Mouse (Mus musculus) liver, postnatal 0 days (tissue): ENCODE results near the gene Hsd17b1. TPM values are rescaled to one million over a fixed set of nuclear protein-coding genes. Genes with fewer than 3 reads are reported as not detected.
"Not testable (repeated sequence)": the region's sequence is repeated elsewhere in the genome, so short reads cannot be mapped to it uniquely, and the experiment has no call there.

Experiments
- ATAC-seq: fragments of 200-750 bp; cut with Nextera tagmentation; 2 replicates; pipeline ENCODE4 v1.8.0; 2017; ENCODE audit warnings: mild to moderate bottlenecking, moderate library complexity
- DNase-seq: peaks from one replicate; pipeline ENCODE4 v3.0.0-alpha.2; 2016
- H3K27ac ChIP-seq: fragments of 300-500 bp; sonication (generic); 2 replicates; pipeline ENCODE4 v1.5.1; 2014; ENCODE audit warnings: antibody characterized with exemption, moderate library complexity, mild to moderate bottlenecking, low read depth
- H3K27me3 ChIP-seq: fragments of 300-500 bp; sonication (generic); 2 replicates; pipeline ENCODE4 v1.6.1; 2014; ENCODE audit warnings: low read length, control low read depth, mixed read lengths; ENCODE audit not compliant: insufficient read depth
- H3K36me3 ChIP-seq: fragments of 300-500 bp; sonication (generic); replicated peaks from 2 replicates; pipeline ENCODE4 v1.6.1; 2014; ENCODE audit warnings: mild to moderate bottlenecking, control low read depth, low read length, moderate library complexity, mixed read lengths; ENCODE audit not compliant: insufficient read depth
- H3K4me1 ChIP-seq: fragments of 300-500 bp; sonication (generic); 2 replicates; pipeline ENCODE4 v1.6.1; 2014; ENCODE audit warnings: antibody characterized with exemption, mild to moderate bottlenecking, control low read depth; ENCODE audit not compliant: insufficient read depth
- H3K4me2 ChIP-seq: fragments of 300-500 bp; sonication (generic); 2 replicates; pipeline ENCODE4 v1.6.1; 2014; ENCODE audit warnings: low read depth, mild to moderate bottlenecking, low read length, moderate library complexity, mixed read lengths
- H3K4me3 ChIP-seq: fragments of 300-500 bp; sonication (generic); 2 replicates; pipeline ENCODE4 v1.5.1; 2014; ENCODE audit warnings: low read depth, low read length
- H3K9ac ChIP-seq: fragments of 300-500 bp; sonication (generic); replicated peaks from 2 replicates; pipeline ENCODE4 v1.6.1; 2014; ENCODE audit warnings: mild to moderate bottlenecking, moderate library complexity
- H3K9me3 ChIP-seq: fragments of 300-500 bp; sonication (generic); 2 replicates; pipeline ENCODE4 v1.6.1; 2016; ENCODE audit warnings: mild to moderate bottlenecking, control low read depth, low read length, mixed read lengths
- CTCF ChIP-seq: sonication (generic); IDR thresholded peaks from 2 replicates; pipeline ENCODE4 v1.5.1; 2016; ENCODE audit warnings: antibody characterized with exemption, low read depth
- EP300 ChIP-seq: IDR thresholded peaks from 2 replicates; pipeline ENCODE4 v1.6.1; 2016; ENCODE audit warnings: antibody characterized with exemption, low read depth, mild to moderate bottlenecking
- WGBS: fragments of 180-500 bp; shearing (Covaris S2); extraction: QIAGEN DNeasy Blood & Tissue Kit; methylation state at CpG from one replicate; pipeline ENCODE4 v1.1.7; 2014; ENCODE audit not compliant: insufficient replicate concordance; 5-methylcytosine and 5-hydroxymethylcytosine counted together
- polyA plus RNA-seq: library from polyadenylated mRNA; unstranded; fragments of >200 nt; fragmentation: Nextera tagmentation; extraction: Ambion mirVana; gene quantifications from 2 replicates; pipeline ENCODE4 v1.2.1, GENCODE M21; 2015

The Hsd17b1 gene
- polyA plus RNA-seq, 1 experiment from 2014 or later = 0.23 TPM

- ATAC-seq = no peak
- no peaks in the 10 kb centered on the region for H3K27me3 ChIP-seq
- peaks cover 9% of the 10 kb centered on the region; the same call in 1 of the 2 replicates for H3K36me3 ChIP-seq
- 93% methylated on average over 3 of the region's 3 CpGs for WGBS
- H3K4me3 ChIP-seq = no peak overlapping the region
- H3K27ac ChIP-seq = no peak overlapping the region
- 0 out of 2 replicates have a peak, but pooled peaks cover 5% of the 10 kb centered on the region for H3K4me1 ChIP-seq
- DNase-seq = no peak
- TF ChIP-seq CTCF (no peak), EP300 (no peak)
- H3K9ac ChIP-seq = no peak overlapping the region
- H3K4me2 ChIP-seq = no peak overlapping the region
- no peaks in the 10 kb centered on the region for H3K9me3 ChIP-seq
Observed at GRCm38 (mm10) chr11:101112186-101112585, 34.0 kb downstream of the Hsd17b1 start.

- no peak for ATAC-seq
- TF ChIP-seq EP300 = no peak
- TF ChIP-seq CTCF = no peak
- Histone ChIP-seq H3K4me3 (no peak overlapping the region), H3K4me2 (no peak overlapping the region), H3K4me1 (peaks cover 19% of the 10 kb centered on the region), H3K27me3 (no peaks in the 10 kb centered on the region), H3K9me3 (no peaks in the 10 kb centered on the region), H3K9ac (no peak overlapping the region), H3K27ac (no peak overlapping the region), H3K36me3 (peaks cover 4% of the 10 kb centered on the region; the same call in 1 of the 2 replicates)
- no peak for DNase-seq
- 56% methylated on average over 2 of the region's 2 CpGs for WGBS
Observed at GRCm38 (mm10) chr11:101115564-101115963, 37.4 kb downstream of the Hsd17b1 start.

GRCm38 (mm10) chr11:101118105-101118504, 39.9 kb downstream of the Hsd17b1 start:
- 13% methylated on average over 4 of the region's 4 CpGs for WGBS
- H3K4me2 ChIP-seq = peak overlapping the region; percentile 88

GRCm38 (mm10) chr11:101119131-101119760, 41.0 kb downstream of the Hsd17b1 start:
- peaks cover 23% of the 10 kb centered on the region for H3K4me1 ChIP-seq
- TF ChIP-seq CTCF (peak; percentile 42), EP300 (no peak)
- peaks cover 4% of the 10 kb centered on the region; the same call in 1 of the 2 replicates for H3K36me3 ChIP-seq
- peak overlapping the region; percentile 88 for H3K4me2 ChIP-seq
- peak overlapping the region; percentile 94 for H3K27ac ChIP-seq
- peak overlapping the region; percentile 86 for H3K4me3 ChIP-seq
- DNase-seq (no peak), ATAC-seq (peak; percentile 74)
- WGBS = under 1% methylated on average over 28 of the region's 39 CpGs
- no peaks in the 10 kb centered on the region for H3K9me3 ChIP-seq
- H3K27me3 ChIP-seq = no peaks in the 10 kb centered on the region
- peak overlapping the region; percentile 88 for H3K9ac ChIP-seq

More at GRCm38 (mm10) chr11:101118105-101118504, 39.9 kb downstream of the Hsd17b1 start:
- ATAC-seq = no peak
- TF ChIP-seq EP300 (no peak), CTCF (no peak)
- Histone ChIP-seq H3K36me3 (peaks cover 4% of the 10 kb centered on the region; the same call in 1 of the 2 replicates), H3K4me3 (peak overlapping the region; percentile 86), H3K9me3 (no peaks in the 10 kb centered on the region), H3K27me3 (no peaks in the 10 kb centered on the region), H3K9ac (peak overlapping the region; percentile 88), H3K4me1 (peaks cover 23% of the 10 kb centered on the region), H3K27ac (peak overlapping the region; percentile 94)
- no peak for DNase-seq

GRCm38 (mm10) chr11:101119761-101120544, 41.7 kb downstream of the Hsd17b1 start, which contains the start of the genes Retreg3 and Tubg1:
Gene Retreg3, minus strand, starts transcription at chr11:101119893.
Gene Tubg1, plus strand, starts transcription at chr11:101119938.
- Histone ChIP-seq H3K9ac (peak within 1 kb of the TSS; percentile 88), H3K4me3 (peak within 1 kb of the TSS; percentile 86), H3K4me2 (peak within 1 kb of the TSS; percentile 88), H3K4me1 (peaks cover 23% of the 10 kb centered on the region), H3K36me3 (peaks cover 4% of the 10 kb centered on the region; the same call in 1 of the 2 replicates), H3K27ac (peak within 1 kb of the TSS; percentile 94), H3K27me3 (no peaks in the 10 kb centered on the region), H3K9me3 (no peaks in the 10 kb centered on the region)
- no peak for TF ChIP-seq EP300
- no peak for TF ChIP-seq CTCF
- ATAC-seq (peak; percentile 96), DNase-seq (peak; percentile 100)
- WGBS = under 1% methylated on average over 61 of the region's 61 CpGs

GRCm38 (mm10) chr11:101120545-101121188, 42.5 kb downstream of the Hsd17b1 start:
- ATAC-seq (no peak), DNase-seq (peak; percentile 28)
- H3K4me3 ChIP-seq = peak overlapping the region; percentile 86
- no peak for TF ChIP-seq CTCF
- peak overlapping the region; percentile 71 for H3K9ac ChIP-seq
- peak overlapping the region; percentile 81 for H3K27ac ChIP-seq
- no peaks in the 10 kb centered on the region for H3K9me3 ChIP-seq
- no peaks in the 10 kb centered on the region for H3K27me3 ChIP-seq
- peaks cover 4% of the 10 kb centered on the region for H3K36me3 ChIP-seq
- peak overlapping the region; percentile 88 for H3K4me2 ChIP-seq
- H3K4me1 ChIP-seq = peaks cover 19% of the 10 kb centered on the region
- 22% methylated on average over 19 of the region's 19 CpGs for WGBS

- not testable (repeated sequence) for H3K4me3 ChIP-seq, ATAC-seq, H3K27ac ChIP-seq, H3K27me3 ChIP-seq, H3K9me3 ChIP-seq, H3K4me1 ChIP-seq, H3K4me2 ChIP-seq, DNase-seq, H3K9ac ChIP-seq
- 88% methylated on average over 8 of the region's 8 CpGs for WGBS
- H3K36me3 ChIP-seq = peaks cover 10% of the 10 kb centered on the region
Observed at GRCm38 (mm10) chr11:101124494-101124893, 46.3 kb downstream of the Hsd17b1 start.

- DNase-seq, H3K4me1 ChIP-seq, H3K27me3 ChIP-seq, H3K9ac ChIP-seq, ATAC-seq, H3K4me2 ChIP-seq, H3K9me3 ChIP-seq, H3K27ac ChIP-seq, H3K4me3 ChIP-seq: not testable (repeated sequence)
- peaks cover 10% of the 10 kb centered on the region for H3K36me3 ChIP-seq
- 96% methylated on average over 6 of the region's 9 CpGs for WGBS
Observed at GRCm38 (mm10) chr11:101125008-101125407, 46.8 kb downstream of the Hsd17b1 start.
